Mouse (Mus musculus) heart, embryonic 14.5 days (tissue): ENCODE results near the gene Pknox2. TPM values are rescaled to one million over a fixed set of nuclear protein-coding genes. Genes with fewer than 3 reads are reported as not detected.
A peak's percentile ranks its signal among the peaks of the same experiment; 100 is the strongest.

Experiments used
- ATAC-seq: fragments of 200-750 bp; cut with Nextera tagmentation; 2 replicates; pipeline ENCODE4 v1.8.0; 2017; ENCODE audit warnings: low read depth, moderate TSS enrichment; ENCODE audit not compliant: insufficient number of reproducible peaks, insufficient read depth, low FRiP score
- H3K27ac ChIP-seq, 2 experiments: fragments of 200-500 bp in 1 of 2; fragments of 300-500 bp in 1 of 2; sonication (generic) in 1 of 2; replicated peaks in 1 of 2; 2 replicates each; pipeline ENCODE4 v1.5.1; 2012 to 2014; ENCODE audit warnings: low read depth in 2 of 2, low read length in 2 of 2, control low read depth in 1 of 2, mild to moderate bottlenecking in 1 of 2, mixed read lengths in 1 of 2; ENCODE audit not compliant: control insufficient read depth in 1 of 2, insufficient read depth in 1 of 2
- H3K27me3 ChIP-seq: fragments of 300-500 bp; sonication (generic); 2 replicates; pipeline ENCODE4 v1.6.1; 2014; ENCODE audit warnings: mild to moderate bottlenecking, low read length, control low read depth; ENCODE audit not compliant: control insufficient read depth, insufficient read depth
- H3K36me3 ChIP-seq: fragments of 300-500 bp; sonication (generic); 2 replicates; pipeline ENCODE4 v1.6.1; 2014; ENCODE audit warnings: mild to moderate bottlenecking, control low read depth, low read length, mixed read lengths; ENCODE audit not compliant: control insufficient read depth, insufficient read depth
- H3K4me1 ChIP-seq, 2 experiments: fragments of 200-500 bp in 1 of 2; fragments of 300-500 bp in 1 of 2; sonication (generic) in 1 of 2; 2 replicates each; pipeline ENCODE4 v1.6.1; 2012 to 2014; ENCODE audit warnings: low read length in 2 of 2, control low read depth in 1 of 2, mixed read lengths in 1 of 2; ENCODE audit not compliant: control insufficient read depth in 2 of 2, insufficient read depth in 2 of 2
- H3K4me2 ChIP-seq: fragments of 300-500 bp; sonication (generic); 2 replicates; pipeline ENCODE4 v1.6.1; 2014; ENCODE audit warnings: mild to moderate bottlenecking, low read length
- H3K4me3 ChIP-seq, 2 experiments: fragments of 200-500 bp in 1 of 2; fragments of 300-500 bp in 1 of 2; sonication (generic) in 1 of 2; 2 replicates each; pipeline ENCODE4 v1.5.1; 2012 to 2014; ENCODE audit warnings: low read length in 2 of 2, mild to moderate bottlenecking in 2 of 2, control low read depth in 1 of 2, low read depth in 1 of 2, moderate library complexity in 1 of 2; ENCODE audit not compliant: control insufficient read depth in 1 of 2, insufficient read depth in 1 of 2
- H3K9ac ChIP-seq: fragments of 300-500 bp; sonication (generic); 2 replicates; pipeline ENCODE4 v1.6.1; 2014; ENCODE audit warnings: mild to moderate bottlenecking, low read length
- H3K9me3 ChIP-seq: fragments of 300-500 bp; sonication (generic); 2 replicates; pipeline ENCODE4 v1.6.1; 2016; ENCODE audit warnings: low read length, control low read depth; ENCODE audit not compliant: control insufficient read depth
- WGBS: fragments of 180-500 bp; shearing (Covaris S2); extraction: QIAGEN DNeasy Blood & Tissue Kit; methylation state at CpG from one replicate; pipeline ENCODE4 v1.1.7; 2014; 5-methylcytosine and 5-hydroxymethylcytosine counted together
- polyA plus RNA-seq: library from polyadenylated mRNA; unstranded; fragments of >200 nt; fragmentation: Nextera tagmentation; extraction: Ambion mirVana; gene quantifications from 2 replicates; pipeline ENCODE4 v1.2.1, GENCODE M21; 2014

Gene Pknox2
- polyA plus RNA-seq, 1 experiment from 2014 or later = 3.6 TPM

- 32% methylated on average over 5 of the region's 5 CpGs for WGBS
- Histone ChIP-seq H3K4me2 (no peak overlapping the region), H3K36me3 (no peaks in the 10 kb centered on the region), H3K4me3 (no peak overlapping the region), H3K27ac (no peak overlapping the region), H3K27me3 (no peaks in the 10 kb centered on the region), H3K4me1 (peaks cover 7 to 10% of the 10 kb centered on the region in 2 experiments), H3K9ac (no peak overlapping the region), H3K9me3 (no peaks in the 10 kb centered on the region)
- ATAC-seq = no peak
Measured at GRCm38 (mm10) chr9:37008090-37008489, 139.1 kb downstream of the Pknox2 start.

- no peak overlapping the region for H3K9ac ChIP-seq
- H3K4me2 ChIP-seq = no peak overlapping the region
- no peaks in the 10 kb centered on the region for H3K27me3 ChIP-seq
- no peak overlapping the region for H3K4me3 ChIP-seq
- ATAC-seq = no peak
- H3K9me3 ChIP-seq = no peaks in the 10 kb centered on the region
- H3K27ac ChIP-seq = no peak overlapping the region
- peaks cover 6 to 7% of the 10 kb centered on the region in 2 experiments; a peak in 2 of 4 replicates for H3K4me1 ChIP-seq
- WGBS = 32% methylated on average over 6 of the region's 6 CpGs
- no peaks in the 10 kb centered on the region for H3K36me3 ChIP-seq
Measured at GRCm38 (mm10) chr9:37004676-37005075, 142.5 kb downstream of the Pknox2 start.

GRCm38 (mm10) chr9:37001935-37002535, 145.2 kb downstream of the Pknox2 start:
- no peak for ATAC-seq
- H3K4me3 ChIP-seq = no peak overlapping the region
- H3K9me3 ChIP-seq = no peaks in the 10 kb centered on the region
- no peaks in the 10 kb centered on the region for H3K27me3 ChIP-seq
- H3K9ac ChIP-seq = no peak overlapping the region
- no peak overlapping the region for H3K27ac ChIP-seq
- H3K4me2 ChIP-seq = no peak overlapping the region
- 53% methylated on average over 7 of the region's 7 CpGs for WGBS
- no peaks in the 10 kb centered on the region for H3K4me1 ChIP-seq
- no peaks in the 10 kb centered on the region for H3K36me3 ChIP-seq

GRCm38 (mm10) chr9:36999393-36999792, 147.8 kb downstream of the Pknox2 start:
- Histone ChIP-seq H3K9me3 (no peaks in the 10 kb centered on the region), H3K4me1 (no peaks in the 10 kb centered on the region)
- 92% methylated on average over 3 of the region's 3 CpGs for WGBS

GRCm38 (mm10) chr9:36990626-36991368, 156.4 kb downstream of the Pknox2 start:
- H3K4me1 ChIP-seq = peaks cover 0 to 7% of the 10 kb centered on the region in 2 experiments; a peak in 2 of 4 replicates
- 41% methylated on average over 13 of the region's 13 CpGs for WGBS
- H3K4me3 ChIP-seq = no peak overlapping the region
- H3K9ac ChIP-seq = 0 out of 2 replicates have a peak overlapping the region, but pooled peaks have one; percentile 11
- no peaks in the 10 kb centered on the region for H3K27me3 ChIP-seq
- no peaks in the 10 kb centered on the region for H3K9me3 ChIP-seq
- no peak overlapping the region for H3K27ac ChIP-seq
- H3K36me3 ChIP-seq = no peaks in the 10 kb centered on the region
- H3K4me2 ChIP-seq = no peak overlapping the region
- no peak for ATAC-seq

More at GRCm38 (mm10) chr9:36999393-36999792, 147.8 kb downstream of the Pknox2 start:
- Histone ChIP-seq H3K27ac (no peak overlapping the region), H3K27me3 (no peaks in the 10 kb centered on the region), H3K9ac (no peak overlapping the region), H3K36me3 (no peaks in the 10 kb centered on the region), H3K4me2 (no peak overlapping the region), H3K4me3 (no peak overlapping the region)
- no peak for ATAC-seq

GRCm38 (mm10) chr9:36989991-36990390, 157.2 kb downstream of the Pknox2 start:
- Histone ChIP-seq H3K36me3 (no peaks in the 10 kb centered on the region), H3K27me3 (no peaks in the 10 kb centered on the region), H3K4me2 (no peak overlapping the region), H3K9ac (no peak overlapping the region), H3K9me3 (no peaks in the 10 kb centered on the region), H3K27ac (no peak overlapping the region), H3K4me3 (no peak overlapping the region), H3K4me1 (peaks cover 0 to 7% of the 10 kb centered on the region in 2 experiments; a peak in 2 of 4 replicates)
- 92% methylated on average over 3 of the region's 3 CpGs for WGBS
- no peak for ATAC-seq

- no peak for ATAC-seq
- H3K4me2 ChIP-seq = no peak overlapping the region
- no peak overlapping the region for H3K4me3 ChIP-seq
- no peak overlapping the region for H3K9ac ChIP-seq
- H3K27me3 ChIP-seq = no peaks in the 10 kb centered on the region
- no peaks in the 10 kb centered on the region for H3K9me3 ChIP-seq
- no peaks in the 10 kb centered on the region for H3K4me1 ChIP-seq
- WGBS = 82% methylated on average over 9 of the region's 9 CpGs
- no peaks in the 10 kb centered on the region for H3K36me3 ChIP-seq
- no peak overlapping the region for H3K27ac ChIP-seq
Measured at GRCm38 (mm10) chr9:36985233-36985632, 162.0 kb downstream of the Pknox2 start.
